Mouse (Mus musculus) C3H10T1/2 (cell line): ENCODE results near the gene St3gal6. TPM values are rescaled to one million over a fixed set of nuclear protein-coding genes. Genes with fewer than 3 reads are reported as not detected.

Experiments
- polyA plus RNA-seq, 2 experiments: library from polyadenylated mRNA; unstranded; fragments of >200 nt; fragmentation: generic; extraction: Trizol; gene quantifications; one replicate each; pipeline ENCODE4 v1.2.1; 2012; ENCODE audit warnings: missing spikeins in 2 of 2

Gene St3gal6
- under 1 TPM; 0.15 to 0.25 TPM for polyA plus RNA-seq

GRCm38 (mm10) chr16:58523972-58524850, at the start of gene St3gal6:
St3gal6 (minus strand) TSS chr16:58524243.

Other genes with a start within 250 kb of the St3gal6 start
- 1 to 10 TPM; 2.1 to 7.4 TPM for gene Dcbld2, start 115.8 kb downstream of the St3gal6 start, polyA plus RNA-seq
- not detected for gene Gm813, start 92.7 kb upstream of the St3gal6 start, polyA plus RNA-seq
- gene E330017A01Rik, start 114.5 kb upstream of the St3gal6 start, polyA plus RNA-seq = not detected
- gene Cpox, start 146.0 kb upstream of the St3gal6 start, polyA plus RNA-seq = 1 to 10 TPM; 1.5 to 4.1 TPM
- gene Gpr15, start 194.8 kb upstream of the St3gal6 start, polyA plus RNA-seq = not detected
- 10 to 100 TPM in 1 of 2 experiments, 1 to 10 TPM in 1; 5.2 to 29.0 TPM for gene Cldnd1, start 203.7 kb upstream of the St3gal6 start, polyA plus RNA-seq
- not detected for gene Olfr172, start 238.9 kb upstream of the St3gal6 start, polyA plus RNA-seq